Mouse (Mus musculus) stomach, postnatal 0 days (tissue): ENCODE results near the gene Bckdk.
A peak's percentile ranks its signal among the peaks of the same experiment; 100 is the strongest.
"Not testable (repeated sequence)": the region's sequence is repeated elsewhere in the genome, so short reads cannot be mapped to it uniquely, and the experiment has no call there.

Experiments
- CTCF ChIP-seq: IDR thresholded peaks from 2 replicates; pipeline ENCODE4 v1.5.1; 2016; ENCODE audit warnings: antibody characterized with exemption, low read depth, mild to moderate bottlenecking, moderate library complexity
- EP300 ChIP-seq: optimal IDR thresholded peaks from 2 replicates; pipeline ENCODE3; 2016; ENCODE audit warnings: antibody characterized with exemption

- TF ChIP-seq CTCF = peak; percentile 53
- not testable (repeated sequence) for TF ChIP-seq EP300
Observed at GRCm38 (mm10) chr7:127942097-127942496, 38.2 kb downstream of the Bckdk start.
